Mouse (Mus musculus) neural tube, embryonic 12.5 days (tissue): ENCODE results near the gene Gm21936. TPM values are rescaled to one million over a fixed set of nuclear protein-coding genes. Genes with fewer than 3 reads are reported as not detected.
"Not testable (repeated sequence)": the region's sequence is repeated elsewhere in the genome, so short reads cannot be mapped to it uniquely, and the experiment has no call there.

Source experiments
- ATAC-seq: fragments of 200-750 bp; cut with Nextera tagmentation; 2 replicates; pipeline ENCODE4 v1.8.0; 2017; ENCODE audit warnings: low read depth, mild to moderate bottlenecking, moderate TSS enrichment, moderate library complexity; ENCODE audit not compliant: low FRiP score
- H3K27ac ChIP-seq: fragments of 300-500 bp; sonication (generic); 2 replicates; pipeline ENCODE4 v1.5.1; 2016
- H3K27me3 ChIP-seq: fragments of 300-500 bp; sonication (generic); replicated peaks from 2 replicates; pipeline ENCODE4 v1.6.1; 2016; ENCODE audit warnings: mild to moderate bottlenecking
- H3K36me3 ChIP-seq: fragments of 300-500 bp; sonication (generic); 2 replicates; pipeline ENCODE4 v1.6.1; 2016; ENCODE audit warnings: mild to moderate bottlenecking
- H3K4me1 ChIP-seq: fragments of 300-500 bp; sonication (generic); 2 replicates; pipeline ENCODE4 v1.6.1; 2016
- H3K4me2 ChIP-seq: fragments of 300-500 bp; sonication (generic); replicated peaks from 2 replicates; pipeline ENCODE4 v1.6.1; 2016; ENCODE audit warnings: mild to moderate bottlenecking
- H3K4me3 ChIP-seq: fragments of 300-500 bp; sonication (generic); 2 replicates; pipeline ENCODE4 v1.5.1; 2016
- H3K9ac ChIP-seq: fragments of 300-500 bp; sonication (generic); 2 replicates; pipeline ENCODE4 v1.6.1; 2016; ENCODE audit warnings: mild to moderate bottlenecking
- H3K9me3 ChIP-seq: fragments of 300-500 bp; sonication (generic); 2 replicates; pipeline ENCODE4 v1.6.1; 2016; ENCODE audit warnings: mild to moderate bottlenecking
- WGBS: fragments of 180-500 bp; shearing (Covaris S2); methylation state at CpG from one replicate; pipeline ENCODE4 v1.1.7; 2016; 5-methylcytosine and 5-hydroxymethylcytosine counted together
- polyA plus RNA-seq: library from polyadenylated mRNA; unstranded; fragments of >200 nt; fragmentation: Nextera tagmentation; extraction: Ambion mirVana; gene quantifications from 2 replicates; pipeline ENCODE4 v1.2.1, GENCODE M21; 2016

Gm21936 gene
- not detected in 2 replicates for polyA plus RNA-seq

- not testable (repeated sequence) for H3K27me3 ChIP-seq, ATAC-seq, H3K36me3 ChIP-seq, H3K4me1 ChIP-seq, H3K9me3 ChIP-seq, H3K27ac ChIP-seq, H3K9ac ChIP-seq, H3K4me3 ChIP-seq, H3K4me2 ChIP-seq
- WGBS: 85% methylated on average over 1 of the region's 1 CpGs
Observed at GRCm38 (mm10) chr12:87795212-87795611, at the start of gene Gm21936. Gm21936 (plus strand) TSS chr12:87795512.

- not testable (repeated sequence) for H3K27ac ChIP-seq, H3K4me2 ChIP-seq, H3K9me3 ChIP-seq, H3K4me1 ChIP-seq, H3K9ac ChIP-seq, H3K4me3 ChIP-seq, H3K36me3 ChIP-seq, H3K27me3 ChIP-seq, ATAC-seq
- WGBS: 86% methylated on average over 4 of the region's 4 CpGs
Observed at GRCm38 (mm10) chr12:87775655-87776054, 19.7 kb upstream of the Gm21936 start, which contains the start of gene Gm21319. Gm21319 (minus strand) TSS chr12:87775755.

- not testable (repeated sequence) for H3K9me3 ChIP-seq, H3K27ac ChIP-seq, H3K4me3 ChIP-seq, H3K36me3 ChIP-seq, H3K4me1 ChIP-seq, H3K4me2 ChIP-seq, ATAC-seq, H3K9ac ChIP-seq, H3K27me3 ChIP-seq
- WGBS: 85% methylated on average over 5 of the region's 5 CpGs
Observed at GRCm38 (mm10) chr12:87797971-87798370, 2.7 kb downstream of the Gm21936 start.

- H3K36me3 ChIP-seq, ATAC-seq, H3K4me2 ChIP-seq, H3K27ac ChIP-seq, H3K9me3 ChIP-seq, H3K27me3 ChIP-seq, H3K4me1 ChIP-seq, H3K4me3 ChIP-seq, H3K9ac ChIP-seq: not testable (repeated sequence)
- WGBS: 94% methylated on average over 6 of the region's 6 CpGs
Observed at GRCm38 (mm10) chr12:87816277-87816676, 21.0 kb downstream of the Gm21936 start, which contains the start of gene BB287469. BB287469 (plus strand) TSS chr12:87816577.

GRCm38 (mm10) chr12:87842239-87842638, 46.9 kb downstream of the Gm21936 start, which contains the start of gene Gm2001:
Gm2001 (minus strand) TSS chr12:87842339.
- WGBS: 87% methylated on average over 2 of the region's 2 CpGs
- not testable (repeated sequence) for H3K27me3 ChIP-seq, H3K9ac ChIP-seq, ATAC-seq, H3K4me2 ChIP-seq, H3K4me1 ChIP-seq, H3K36me3 ChIP-seq, H3K9me3 ChIP-seq, H3K4me3 ChIP-seq, H3K27ac ChIP-seq

Other genes with a start within 250 kb of the Gm21936 start
- gene Oog1, start 192.8 kb upstream of the Gm21936 start, polyA plus RNA-seq: not detected in 2 replicates
- not detected in 2 replicates for gene Gm4027, start 176.6 kb upstream of the Gm21936 start, polyA plus RNA-seq
- gene Gm16381, start 150.9 kb upstream of the Gm21936 start, polyA plus RNA-seq: not detected in 2 replicates
- not detected in 2 replicates for gene Gm21319, start 19.8 kb upstream of the Gm21936 start, polyA plus RNA-seq
- not detected in 2 replicates for gene BB287469, start 21.1 kb downstream of the Gm21936 start, polyA plus RNA-seq
- gene Gm2001, start 46.8 kb downstream of the Gm21936 start, polyA plus RNA-seq: not detected in 2 replicates
- gene Gm2016, start 78.6 kb downstream of the Gm21936 start, polyA plus RNA-seq: not detected in 2 replicates
- gene Gm2022, start 99.9 kb downstream of the Gm21936 start, polyA plus RNA-seq: not detected in 2 replicates
- gene Gm2035, start 124.3 kb downstream of the Gm21936 start, polyA plus RNA-seq: not detected in 2 replicates
- not detected in 2 replicates for gene Gm2042, start 158.6 kb downstream of the Gm21936 start, polyA plus RNA-seq
- not detected in 2 replicates for gene Gm2075, start 216.3 kb downstream of the Gm21936 start, polyA plus RNA-seq
- gene Gm6803, start 223.3 kb downstream of the Gm21936 start, polyA plus RNA-seq: not detected in 2 replicates
- not detected in 2 replicates for gene Gm2056, start 231.5 kb downstream of the Gm21936 start, polyA plus RNA-seq